Mouse (Mus musculus) hindbrain, embryonic 10.5 days (tissue): ENCODE data around the gene Ptov1. TPM values are rescaled to one million over a fixed set of nuclear protein-coding genes. Genes with fewer than 3 reads are reported as not detected.

Experiments used
- microRNA counts: library from miRNA; unstranded; fragments of <30 nt; microRNA quantifications from one replicate; lab custom pipeline; 2017
- polyA plus RNA-seq: library from polyadenylated mRNA; unstranded; fragments of >200 nt; fragmentation: Nextera tagmentation; extraction: Ambion mirVana; gene quantifications from 2 replicates; pipeline ENCODE4 v1.2.1, GENCODE M21; 2016

The Ptov1 gene
- polyA plus RNA-seq, 1 experiment from 2014 or later = 579 TPM

MicroRNAs encoded within 50 kb of the gene (microRNA counts, 519-probe panel; counts per million panel counts)
- 1,255 counts per million, percentile 77 among the panel's probes with 10 or more counts for microRNA mmu-miR-707 (lab: Ali Mortazavi, UCI)

Other genes with a start within 250 kb of the Ptov1 start
- gene Myh14, start 198.9 kb downstream of the Ptov1 start, polyA plus RNA-seq = 1.5 and 2.4 TPM in 2 replicates
- not detected in 2 replicates for gene Izumo2, start 161.0 kb downstream of the Ptov1 start, polyA plus RNA-seq
- gene Vrk3, start 121.4 kb downstream of the Ptov1 start, polyA plus RNA-seq = 45.3 and 46.6 TPM in 2 replicates
- gene Zfp473, start 118.7 kb downstream of the Ptov1 start, polyA plus RNA-seq = 3.6 and 4.0 TPM in 2 replicates
- 135 and 158 TPM in 2 replicates for gene Nup62, start 53.7 kb downstream of the Ptov1 start, polyA plus RNA-seq
- gene Il4i1, start 53.4 kb downstream of the Ptov1 start, polyA plus RNA-seq = 1.7 and 1.9 TPM in 2 replicates
- 4.6 TPM in 2 replicates for gene Atf5, start 53.1 kb downstream of the Ptov1 start, polyA plus RNA-seq
- gene Akt1s1, start 20.8 kb downstream of the Ptov1 start, polyA plus RNA-seq = 81.7 and 93.3 TPM in 2 replicates
- gene Tbc1d17, start 20.7 kb downstream of the Ptov1 start, polyA plus RNA-seq = 77.1 and 91.1 TPM in 2 replicates
- gene Pnkp, start 12.6 kb downstream of the Ptov1 start, polyA plus RNA-seq = 36.3 and 40.2 TPM in 2 replicates
- 187 and 223 TPM in 2 replicates for gene Med25, start 22.9 kb upstream of the Ptov1 start, polyA plus RNA-seq
- gene Fuz, start 26.3 kb upstream of the Ptov1 start, polyA plus RNA-seq = 24.4 and 28.4 TPM in 2 replicates
- gene Ap2a1, start 59.7 kb upstream of the Ptov1 start, polyA plus RNA-seq = 80.7 and 93.1 TPM in 2 replicates
- 0.08 TPM in 1 of 2 replicates, not detected in the other for gene Tsks, start 73.4 kb upstream of the Ptov1 start, polyA plus RNA-seq
- 22.4 and 26.8 TPM in 2 replicates for gene Cpt1c, start 105.1 kb upstream of the Ptov1 start, polyA plus RNA-seq
- gene Prmt1, start 116.8 kb upstream of the Ptov1 start, polyA plus RNA-seq = 843 and 861 TPM in 2 replicates
- 76.7 and 78.1 TPM in 2 replicates for gene Irf3, start 127.9 kb upstream of the Ptov1 start, polyA plus RNA-seq
- 69.6 and 73.9 TPM in 2 replicates for gene Bcl2l12, start 128.9 kb upstream of the Ptov1 start, polyA plus RNA-seq
- gene Scaf1, start 146.6 kb upstream of the Ptov1 start, polyA plus RNA-seq = 44.0 and 49.9 TPM in 2 replicates
- gene Rras, start 148.2 kb upstream of the Ptov1 start, polyA plus RNA-seq = 24.4 and 24.8 TPM in 2 replicates
- 11.9 and 13.4 TPM in 2 replicates for gene Prr12, start 183.1 kb upstream of the Ptov1 start, polyA plus RNA-seq
- gene Nosip, start 192.6 kb upstream of the Ptov1 start, polyA plus RNA-seq = 67.8 and 70.7 TPM in 2 replicates
- gene Prrg2, start 192.9 kb upstream of the Ptov1 start, polyA plus RNA-seq = 16.9 and 18.6 TPM in 2 replicates
- 127 and 135 TPM in 2 replicates for gene Rcn3, start 222.4 kb upstream of the Ptov1 start, polyA plus RNA-seq
- gene Fcgrt, start 234.1 kb upstream of the Ptov1 start, polyA plus RNA-seq = 9.9 and 13.1 TPM in 2 replicates